Mouse (Mus musculus) MEL (cell line): ENCODE data around the gene Hkdc1.

Source experiments
- CHD2 ChIP-seq: IDR thresholded peaks from 2 replicates; pipeline ENCODE4 v1.6.1; 2011; ENCODE audit warnings: low read length, improper control_type of control experiment
- CTCF ChIP-seq, 3 experiments: IDR thresholded peaks in 2 of 3; conservative IDR thresholded peaks in 1 of 3; 2 replicates each; pipeline ENCODE4 v1.5.1; 2011 to 2012; ENCODE audit warnings: low read length in 3 of 3, low read depth in 2 of 3, mild to moderate bottlenecking in 2 of 3, improper control_type of control experiment in 1 of 3, inconsistent platforms in 1 of 3, mixed read lengths in 1 of 3, moderate library complexity in 1 of 3; ENCODE audit not compliant: control insufficient read depth in 1 of 3, insufficient read depth in 1 of 3, poor library complexity in 1 of 3, severe bottlenecking in 1 of 3
- EP300 ChIP-seq, 2 experiments: IDR thresholded peaks; 2 replicates each; pipeline ENCODE4 v1.6.1; 2011; ENCODE audit warnings: improper control_type of control experiment in 2 of 2, low read length in 2 of 2, low read depth in 1 of 2, mild to moderate bottlenecking in 1 of 2
- MAX ChIP-seq: IDR thresholded peaks from 2 replicates; pipeline ENCODE4 v1.6.1; 2011; ENCODE audit warnings: low read length, improper control_type of control experiment
- POLR2A ChIP-seq, 2 experiments: IDR thresholded peaks; 2 replicates each; pipeline ENCODE4 v1.6.1; 2011 to 2012; ENCODE audit warnings: low read length in 2 of 2, mild to moderate bottlenecking in 2 of 2, control low read depth in 1 of 2, improper control_type of control experiment in 1 of 2, low read depth in 1 of 2, moderate library complexity in 1 of 2; ENCODE audit not compliant: control insufficient read depth in 1 of 2, insufficient read depth in 1 of 2, poor library complexity in 1 of 2
- SIN3A ChIP-seq: IDR thresholded peaks from 2 replicates; pipeline ENCODE4 v1.6.1; 2012; ENCODE audit warnings: low read length, improper control_type of control experiment, inconsistent platforms
- ZMIZ1 ChIP-seq: IDR thresholded peaks from 2 replicates; pipeline ENCODE4 v1.6.1; 2012; ENCODE audit warnings: low read depth, mild to moderate bottlenecking, inconsistent platforms, low read length, improper control_type of control experiment, moderate library complexity

DNA sequence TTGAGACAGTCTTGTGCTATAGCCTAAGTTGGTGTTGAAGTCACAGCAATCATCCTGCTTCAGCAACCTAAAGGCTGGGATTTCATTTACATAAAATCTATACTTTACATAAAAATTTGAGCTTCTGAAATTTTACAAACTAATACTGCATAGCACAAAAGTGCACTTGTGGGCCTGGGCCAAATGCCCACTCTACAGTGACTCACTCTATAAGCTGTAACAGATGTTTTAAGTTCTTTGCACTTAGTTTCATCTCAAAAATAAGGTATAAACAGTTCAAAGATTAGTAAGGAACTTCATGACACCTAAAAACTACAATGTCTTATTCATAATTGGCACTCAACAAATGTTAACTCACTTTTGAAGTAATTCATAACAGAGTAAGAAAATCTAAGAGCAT is 39.0 kb upstream of the Hkdc1 start:
- TF ChIP-seq MAX = no peak
- TF ChIP-seq CHD2 = no peak
- TF ChIP-seq CTCF (IDR thresholded peaks at IDR 0.05 in 2 of 3, conservative IDR thresholded peaks at IDR 0.05 in 1 of 3; ENCODE audit: control insufficient read depth in 1 of 3, insufficient read depth in 1 of 3, low read depth in 2 of 3, low read length in 3 of 3, poor library complexity in 1 of 3, severe bottlenecking in 1 of 3) = no peak
- no peak for TF ChIP-seq POLR2A (IDR thresholded peaks at IDR 0.05; ENCODE audit: control insufficient read depth in 1 of 2, insufficient read depth in 1 of 2, low read depth in 1 of 2, low read length in 2 of 2, poor library complexity in 1 of 2)
- no peak for TF ChIP-seq ZMIZ1
- TF ChIP-seq SIN3A = no peak
- TF ChIP-seq EP300 (IDR thresholded peaks at IDR 0.05; ENCODE audit: low read depth in 1 of 2, low read length in 2 of 2) = no peak
